Mouse (Mus musculus) bone marrow, adult 2 months (tissue): ENCODE measurements around the gene Dapp1.
A peak's percentile ranks its signal among the peaks of the same experiment; 100 is the strongest.

Experiments
- CTCF ChIP-seq: fragments of 200-500 bp; IDR thresholded peaks from 2 replicates; pipeline ENCODE4 v1.5.1; 2011; ENCODE audit warnings: low read length, control low read depth; ENCODE audit not compliant: control insufficient read depth, insufficient read depth
- POLR2A ChIP-seq: fragments of 200-500 bp; IDR thresholded peaks from 2 replicates; pipeline ENCODE4 v1.6.1; 2011; ENCODE audit warnings: low read depth, mild to moderate bottlenecking, control low read depth, low read length, borderline replicate concordance; ENCODE audit not compliant: control insufficient read depth

- TF ChIP-seq CTCF (peak; percentile 96), POLR2A (no peak)
Measured at GRCm38 (mm10) chr3:137991183-137991582, 9.8 kb upstream of the Dapp1 start.
